Mouse (Mus musculus) heart, postnatal 36 days (tissue): ENCODE results near the gene Ccdc70. TPM values are rescaled to one million over a fixed set of nuclear protein-coding genes. Genes with fewer than 3 reads are reported as not detected.
"Not testable (repeated sequence)": the region's sequence is repeated elsewhere in the genome, so short reads cannot be mapped to it uniquely, and the experiment has no call there.

Experiments
- DNase-seq, 2 experiments: peaks; one replicate each; pipeline ENCODE4 v3.0.0; 2021 to 2022
- intact Hi-C: fragments of 180-260 bp; cut with DNase I; formaldehyde crosslinking; loops from one replicate; pipeline ENCODE4 v1.15.1; 2025
- total RNA-seq, 2 experiments: library from RNA; stranded (reverse); gene quantifications; 2 replicates each; pipeline ENCODE4 v1.2.3; 2021

Ccdc70 gene
- total RNA-seq: not detected

DNA sequence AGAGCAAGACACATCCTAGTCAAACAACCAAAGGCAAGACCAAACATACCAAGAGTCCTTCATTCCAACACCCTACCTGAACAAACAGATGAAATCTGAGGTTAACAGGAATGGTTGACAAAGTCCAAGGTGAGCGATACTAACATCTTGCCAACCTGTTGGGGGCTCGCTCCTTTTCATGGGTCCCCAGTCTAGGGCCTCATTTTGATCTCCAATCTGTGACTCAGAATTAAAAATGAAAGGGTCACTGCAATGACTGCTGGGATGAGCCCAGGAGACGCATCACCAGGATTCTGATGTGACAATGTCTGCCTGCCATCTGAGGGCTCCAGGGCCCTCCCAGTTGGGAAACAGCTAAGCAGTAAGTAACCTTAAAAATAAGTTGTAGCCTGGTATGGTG, at the start of gene Ccdc70:
Gene Ccdc70 (plus strand): TSS at position 301 of the 400 bp plus-strand sequence.
- intact Hi-C loops: no loop called here
- DNase-seq: no peak

DNA sequence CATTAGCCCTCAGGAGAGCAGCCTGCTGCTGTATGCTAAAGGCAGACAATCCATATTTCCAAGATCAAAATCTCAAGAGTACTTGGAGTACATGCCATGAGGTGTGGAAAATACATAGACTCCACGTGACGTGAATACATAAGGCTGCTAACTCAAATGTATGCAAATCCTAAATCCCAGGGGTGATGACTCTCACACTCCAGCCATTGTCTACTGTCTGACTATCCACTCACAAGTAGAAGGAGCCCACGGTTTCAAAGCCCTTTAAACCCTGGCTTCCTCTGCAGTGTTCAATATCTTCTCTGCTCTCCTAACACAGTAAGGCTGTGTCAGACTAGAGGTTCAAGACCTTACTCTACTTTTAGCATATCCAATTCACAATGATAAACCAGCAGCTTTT, 38.8 kb upstream of the Ccdc70 start:
- DNase-seq, intact Hi-C loops: not testable (repeated sequence)

DNA sequence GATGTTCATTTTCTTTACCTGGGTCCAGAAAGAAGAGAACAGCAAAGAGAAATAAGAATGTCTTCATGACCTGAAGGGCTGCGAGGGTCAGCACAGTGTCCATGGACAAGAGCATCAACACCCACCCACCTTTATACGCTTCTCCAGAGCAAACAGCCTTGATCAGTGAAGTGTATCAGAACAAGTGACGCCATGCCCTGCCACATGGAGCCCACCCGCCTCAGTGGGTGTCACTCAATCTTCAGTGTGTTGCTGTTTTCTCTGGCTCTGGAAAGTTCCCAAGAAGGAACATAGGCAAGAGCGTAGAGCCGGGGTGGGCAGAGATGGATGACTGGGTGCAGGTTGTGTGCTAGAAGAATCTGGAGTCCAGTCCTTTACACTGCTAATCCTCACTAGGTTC, 37.0 kb upstream of the Ccdc70 start, which contains the start of gene Defb15:
Gene Defb15 (minus strand): TSS at position 101 of the 400 bp plus-strand sequence.
- DNase-seq: no peak
- intact Hi-C loops: no loop called here

DNA sequence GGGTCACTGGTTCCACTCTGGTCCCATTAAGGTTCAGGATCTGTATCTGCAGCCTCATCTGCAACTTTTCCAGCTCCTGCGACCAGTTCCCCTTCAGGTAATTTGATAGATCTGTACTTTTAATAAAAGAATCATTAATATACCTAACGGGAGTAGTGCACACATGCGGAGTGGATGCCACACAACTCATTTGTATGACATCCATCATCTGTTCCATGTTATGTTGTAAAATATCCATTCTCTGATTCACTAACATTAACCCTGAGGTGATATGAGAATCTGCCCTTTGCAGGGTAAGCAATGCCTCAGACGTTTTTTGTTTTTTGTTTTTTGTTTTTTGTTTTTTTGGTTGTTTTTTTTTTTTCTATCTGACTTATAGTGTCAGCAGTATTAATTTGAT, 31.5 kb upstream of the Ccdc70 start, which contains the start of gene Defb35:
Gene Defb35 (plus strand): TSS at position 301 of the 400 bp plus-strand sequence.
- intact Hi-C loops: not testable (repeated sequence)

DNA sequence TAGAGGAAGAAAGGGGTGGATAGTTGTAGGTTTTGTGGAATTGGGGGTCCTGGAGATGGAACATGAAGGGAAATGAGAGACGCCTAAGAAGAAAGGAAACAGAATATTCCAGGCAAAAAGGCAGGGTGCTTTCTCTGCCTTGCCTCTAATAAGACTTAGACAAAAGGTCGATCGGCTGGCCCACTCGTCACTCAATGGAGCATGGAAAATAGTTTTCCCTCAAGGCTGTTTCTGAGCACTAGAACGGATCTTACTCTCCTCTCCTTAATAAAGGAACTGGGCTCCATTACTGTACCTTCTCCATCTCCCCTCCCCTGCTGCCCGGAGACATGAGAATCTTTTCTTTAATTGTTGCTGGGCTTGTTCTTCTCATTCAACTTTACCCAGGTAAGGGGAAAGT, 23.1 kb upstream of the Ccdc70 start, which contains the start of gene Defb13:
Gene Defb13 (plus strand): TSS at position 301 of the 400 bp plus-strand sequence.
- no peak for DNase-seq
- intact Hi-C loops: no loop called here

More for the DNA sequence above, 31.5 kb upstream of the Ccdc70 start, which contains the start of gene Defb35:
- DNase-seq: not testable (repeated sequence)

DNA sequence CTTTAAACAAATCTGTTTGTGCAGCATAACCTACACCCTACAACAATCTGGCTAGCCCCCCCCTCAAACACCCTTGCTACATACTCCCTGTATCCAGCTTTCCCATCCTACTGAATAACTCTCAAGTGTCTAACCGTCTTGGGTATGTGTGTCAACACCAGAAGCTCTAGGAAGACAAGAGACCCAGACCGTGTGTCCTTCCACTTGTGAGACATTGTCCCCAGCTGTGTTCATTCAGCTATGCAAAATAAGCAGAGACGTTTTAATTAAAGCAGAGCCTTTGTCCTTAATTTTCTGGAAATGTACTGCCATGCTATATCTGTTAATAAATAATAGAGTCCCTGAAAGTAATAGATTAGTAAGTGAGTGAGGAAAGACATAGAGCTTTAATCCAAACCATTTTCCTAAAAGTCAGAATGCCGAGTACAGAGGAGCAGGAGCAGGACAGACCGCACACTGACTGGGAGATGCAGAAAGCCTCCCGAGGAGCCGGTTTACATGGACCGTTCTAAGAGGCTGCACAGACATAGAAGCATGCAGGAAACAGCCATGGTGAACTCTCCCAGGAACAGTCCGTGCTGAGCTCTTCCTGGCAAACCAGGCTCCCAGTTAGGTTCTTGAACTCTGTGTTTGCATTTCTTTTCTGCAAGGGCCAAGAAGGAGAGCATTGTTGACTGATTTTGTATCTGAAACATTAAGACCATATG, 22.1 kb upstream of the Ccdc70 start:
- intact Hi-C loops: no loop called here
- no peak for DNase-seq

DNA sequence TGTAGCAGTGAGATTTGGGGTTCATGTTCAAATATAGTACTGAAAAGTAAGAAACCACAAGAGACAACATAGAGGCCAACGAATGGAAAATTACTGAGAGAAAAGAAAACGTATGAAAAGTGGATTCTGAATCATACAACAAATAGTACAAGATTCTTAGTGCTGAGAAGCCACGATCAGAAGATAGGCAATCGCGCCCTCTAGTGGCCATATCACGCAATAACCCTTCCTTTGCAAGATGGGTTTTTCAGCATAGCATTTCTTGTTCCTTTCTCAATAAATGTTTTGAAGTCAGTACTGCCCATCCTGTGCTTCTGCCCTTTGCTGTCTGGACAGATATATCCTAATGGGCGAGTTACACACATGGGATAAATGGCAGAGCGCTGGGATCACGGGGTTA, 14.3 kb upstream of the Ccdc70 start:
- intact Hi-C loops: no loop called here
- peak in 1 of 2 experiments; percentile 13 for DNase-seq

DNA sequence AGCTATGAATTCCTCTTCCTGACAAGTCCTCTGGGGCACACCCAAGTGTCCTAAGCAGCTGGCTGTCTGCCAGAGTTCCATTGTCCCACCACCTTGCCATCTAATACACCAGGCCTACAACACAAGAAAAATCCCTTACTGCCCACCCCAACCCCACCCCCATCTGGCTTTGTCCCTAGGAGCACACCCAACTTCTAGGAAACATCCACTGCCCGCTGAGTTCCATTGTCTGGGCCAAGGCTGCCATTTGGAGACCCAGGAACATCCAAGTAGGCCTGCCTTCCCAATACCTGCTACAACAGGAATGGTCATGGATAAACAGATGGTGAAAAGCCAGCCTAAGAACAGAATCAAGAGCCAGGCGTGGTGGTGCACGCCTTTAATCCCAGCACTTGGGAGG, 13.2 kb upstream of the Ccdc70 start:
- intact Hi-C loops: no loop called here
- no peak for DNase-seq

DNA sequence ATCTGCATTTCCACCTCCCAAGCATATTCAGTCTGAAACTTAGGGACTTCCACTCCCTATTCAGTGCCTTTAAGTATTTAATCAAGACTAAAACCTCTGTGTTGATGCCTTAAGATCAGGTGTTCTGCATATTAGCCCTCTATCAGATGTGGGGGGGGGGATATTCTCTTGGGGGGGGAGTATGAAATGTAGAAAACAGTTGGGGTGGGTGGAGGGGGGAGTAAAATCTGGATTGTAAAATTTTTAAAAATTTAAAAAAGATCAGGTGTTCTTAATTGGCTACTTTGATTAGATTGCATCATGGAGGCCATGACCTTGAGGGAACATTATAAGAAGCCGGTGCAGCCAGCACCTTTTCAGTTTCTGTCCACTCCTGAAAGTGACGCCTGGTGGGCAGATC, 11.2 kb upstream of the Ccdc70 start, which contains the start of gene Fam90a1a:
Gene Fam90a1a (plus strand): TSS at position 301 of the 400 bp plus-strand sequence.
- intact Hi-C loops: no loop called here
- DNase-seq: no peak

DNA sequence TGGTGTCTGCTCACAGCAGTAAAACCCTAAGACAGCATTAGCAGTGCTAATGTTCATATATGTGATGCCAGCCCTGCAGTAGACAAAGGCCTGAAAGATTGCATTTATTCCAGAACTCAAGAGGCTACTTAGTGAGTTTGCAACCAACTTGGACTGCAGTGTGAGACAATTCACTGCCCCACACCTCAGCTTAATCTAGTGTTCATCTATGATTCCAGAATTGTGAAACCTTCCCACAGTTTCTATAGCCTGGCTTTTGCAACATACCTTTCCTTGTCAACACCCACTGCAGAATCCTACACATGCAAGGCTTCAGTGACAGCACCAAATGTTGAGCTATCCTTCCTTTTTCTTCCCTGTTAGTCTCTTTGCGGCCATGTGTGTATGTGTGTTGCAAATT, 2.9 kb upstream of the Ccdc70 start:
- no peak for DNase-seq
- intact Hi-C loops: no loop called here

DNA sequence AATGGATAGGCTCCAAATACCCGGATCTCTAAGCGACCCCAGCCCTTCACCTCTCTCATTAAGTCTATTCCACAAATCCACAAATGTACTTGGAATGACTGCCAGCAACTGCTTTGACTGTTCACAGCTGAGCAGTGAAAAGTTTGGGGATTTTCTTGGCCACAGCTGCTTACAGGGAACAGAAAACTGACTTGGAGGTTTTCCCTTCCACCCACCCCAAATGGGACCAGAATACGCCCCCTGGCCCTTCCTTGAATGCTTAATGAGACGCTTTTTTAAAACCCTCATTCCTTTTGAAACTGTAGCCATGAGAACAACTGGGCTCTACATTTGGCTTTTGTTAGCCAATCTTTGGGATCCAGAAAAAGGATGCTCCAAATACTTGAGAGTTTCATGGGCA, 8.6 kb downstream of the Ccdc70 start:
- intact Hi-C loops: no loop called here
- DNase-seq: no peak

DNA sequence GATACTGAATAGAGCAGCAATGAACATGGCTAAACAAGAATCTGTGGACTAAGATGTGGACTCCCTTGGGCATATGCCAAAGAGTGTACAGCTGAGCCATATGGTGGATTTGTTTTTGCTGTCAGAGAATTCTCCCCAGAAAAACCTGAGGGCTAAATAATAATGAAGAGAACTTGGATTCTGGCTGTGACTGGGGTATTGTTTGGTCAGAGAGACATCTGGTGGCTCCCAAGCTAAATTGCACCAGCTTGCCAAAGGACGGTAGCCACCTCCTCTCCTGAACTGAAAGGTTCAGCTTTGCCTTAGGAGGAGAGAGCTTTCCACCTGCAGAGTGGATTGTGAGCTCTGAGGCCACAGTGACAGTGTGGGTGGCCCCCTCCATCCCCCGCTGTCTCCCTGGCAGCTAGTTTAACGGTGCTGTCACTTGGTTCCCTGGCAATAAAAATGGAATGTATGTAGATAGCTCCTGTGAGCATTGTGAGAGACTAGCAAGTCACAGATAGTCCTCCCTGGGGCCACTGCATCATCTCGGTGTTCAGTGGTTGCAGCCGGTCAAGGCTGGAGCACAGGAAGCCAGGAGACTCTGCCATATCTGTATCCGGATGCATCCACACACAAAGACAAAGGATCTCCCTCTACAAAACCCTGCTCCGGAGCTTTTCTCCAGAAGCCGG, 12.2 kb downstream of the Ccdc70 start:
- intact Hi-C loops: no loop called here
- DNase-seq: no peak

DNA sequence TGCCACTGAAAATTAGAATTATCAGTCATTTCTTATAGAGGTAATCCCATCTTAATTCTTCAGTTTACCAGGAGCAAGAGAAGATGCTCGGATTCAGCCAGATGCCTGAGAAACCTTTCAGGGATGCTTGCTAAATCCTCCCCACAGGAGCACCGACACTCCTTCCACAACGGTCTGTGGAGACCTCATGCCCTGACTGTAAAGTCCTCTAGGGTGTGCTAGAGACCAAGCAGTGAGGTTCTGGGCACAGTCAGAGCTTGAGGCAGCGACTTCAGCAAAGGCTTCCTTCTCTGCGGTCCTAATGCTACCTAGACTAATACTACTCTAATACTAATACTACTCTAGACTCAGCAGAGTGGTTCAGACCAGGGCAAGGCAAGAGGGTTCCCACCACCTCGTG, 22.6 kb downstream of the Ccdc70 start:
- DNase-seq: peak; percentile 17 to 23
- intact Hi-C loops: loop anchor here (5.0 to 10.0 kb wide), 4 partner anchors 55 to 385 kb away; partner anchors contain the start of gene Nek3

DNA sequence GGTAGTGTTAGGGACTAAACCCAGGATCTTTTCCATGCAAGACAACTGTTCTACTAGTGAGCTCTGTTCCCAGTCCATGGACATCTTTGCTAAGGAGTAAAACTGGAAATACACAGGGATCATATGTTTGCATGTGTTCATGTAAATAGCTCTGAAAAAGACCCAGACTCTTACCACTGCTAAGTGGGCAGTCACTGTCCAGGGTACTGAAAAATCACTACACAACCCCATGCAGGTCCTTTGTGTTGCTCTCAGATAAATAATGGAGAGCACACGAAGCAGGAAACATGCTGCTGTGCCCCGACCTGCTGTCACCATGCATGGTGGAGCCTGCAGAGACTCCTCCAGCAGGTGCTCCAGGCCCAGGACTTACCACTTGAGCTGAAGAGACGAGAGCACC, 25.6 kb downstream of the Ccdc70 start:
- no peak for DNase-seq
- intact Hi-C loops: loop anchor here (10.0 kb wide), 1 partner anchor 100 kb away; no protein-coding TSS in a partner anchor

DNA sequence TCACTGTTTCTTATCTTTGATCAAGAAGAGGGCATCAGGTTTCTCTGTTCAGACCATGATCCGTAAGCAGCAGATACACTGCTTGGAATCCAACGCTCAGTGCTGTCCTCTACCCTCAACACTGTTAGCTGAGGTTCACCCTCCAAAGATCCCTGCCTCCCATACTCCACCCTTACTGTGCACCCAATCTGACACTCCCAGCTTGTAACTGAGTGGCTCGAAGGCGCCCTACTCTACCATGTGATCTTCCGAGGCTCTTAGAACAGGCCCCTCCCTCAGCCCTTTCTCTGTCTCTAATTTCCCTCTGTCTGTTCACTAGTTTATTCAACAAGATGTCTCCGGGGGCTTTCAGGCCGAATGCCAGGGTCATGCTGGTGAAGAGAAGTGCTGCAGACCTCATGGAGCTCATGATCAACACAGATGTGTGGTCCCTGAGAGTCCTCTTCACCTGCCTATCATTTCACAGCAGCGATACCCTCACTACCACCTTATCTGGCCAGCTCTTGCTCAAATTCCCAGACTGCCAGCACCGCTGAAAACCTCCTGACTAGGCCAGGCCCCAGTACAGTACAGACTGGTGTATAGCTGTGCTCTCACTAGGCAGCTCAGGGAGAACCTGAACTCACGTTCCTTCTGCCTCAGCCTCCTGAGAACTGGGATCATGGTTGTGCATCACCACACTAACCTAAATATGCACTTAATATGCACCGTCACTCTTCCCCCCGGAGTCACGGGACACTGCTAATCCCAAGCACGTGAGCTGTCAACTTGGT, 35.4 kb downstream of the Ccdc70 start:
- intact Hi-C loops: no loop called here

DNA sequence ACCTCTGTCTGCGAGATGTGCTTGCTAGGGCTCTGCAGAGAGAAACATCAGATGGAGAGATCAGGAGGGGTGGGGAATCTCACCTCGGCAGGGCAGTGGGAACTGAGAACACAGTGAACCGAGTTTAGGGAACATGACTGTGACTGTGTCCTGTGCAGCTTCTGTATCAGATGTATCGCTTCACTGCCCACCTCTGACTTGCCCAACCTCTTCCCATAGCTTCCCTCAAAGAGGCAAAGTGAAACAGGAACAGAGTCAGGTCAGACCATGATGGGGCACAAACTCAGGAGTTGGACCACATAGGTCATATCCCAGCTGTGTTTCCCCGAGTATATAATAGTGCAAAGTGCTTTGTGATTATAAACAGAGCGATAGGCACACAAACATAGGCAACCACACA, 36.8 kb downstream of the Ccdc70 start:
- intact Hi-C loops: no loop called here

More for the DNA sequence above, 35.4 kb downstream of the Ccdc70 start:
- DNase-seq: no peak

DNA sequence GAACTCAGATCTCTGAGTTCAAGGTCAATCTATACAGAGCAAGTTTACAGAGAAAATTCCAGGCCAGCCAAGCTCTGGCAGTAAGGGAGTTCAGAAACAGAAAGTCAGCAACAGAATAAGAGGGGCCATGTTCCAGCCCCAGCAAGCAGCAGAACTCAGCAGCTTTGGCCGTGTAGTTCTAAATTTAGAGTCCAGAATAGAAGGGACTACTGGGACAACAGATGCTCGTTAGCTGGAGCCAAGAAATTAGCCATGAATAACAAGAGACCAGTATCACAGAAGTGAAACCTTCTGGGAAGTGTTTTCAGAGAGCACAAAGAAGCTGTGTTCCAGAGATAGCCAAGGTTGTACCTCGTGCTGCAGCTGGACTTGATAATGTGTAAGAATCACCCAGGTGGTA, 39.8 kb downstream of the Ccdc70 start:
- intact Hi-C loops: no loop called here
- no peak for DNase-seq

More for the DNA sequence above, 36.8 kb downstream of the Ccdc70 start:
- no peak for DNase-seq

DNA sequence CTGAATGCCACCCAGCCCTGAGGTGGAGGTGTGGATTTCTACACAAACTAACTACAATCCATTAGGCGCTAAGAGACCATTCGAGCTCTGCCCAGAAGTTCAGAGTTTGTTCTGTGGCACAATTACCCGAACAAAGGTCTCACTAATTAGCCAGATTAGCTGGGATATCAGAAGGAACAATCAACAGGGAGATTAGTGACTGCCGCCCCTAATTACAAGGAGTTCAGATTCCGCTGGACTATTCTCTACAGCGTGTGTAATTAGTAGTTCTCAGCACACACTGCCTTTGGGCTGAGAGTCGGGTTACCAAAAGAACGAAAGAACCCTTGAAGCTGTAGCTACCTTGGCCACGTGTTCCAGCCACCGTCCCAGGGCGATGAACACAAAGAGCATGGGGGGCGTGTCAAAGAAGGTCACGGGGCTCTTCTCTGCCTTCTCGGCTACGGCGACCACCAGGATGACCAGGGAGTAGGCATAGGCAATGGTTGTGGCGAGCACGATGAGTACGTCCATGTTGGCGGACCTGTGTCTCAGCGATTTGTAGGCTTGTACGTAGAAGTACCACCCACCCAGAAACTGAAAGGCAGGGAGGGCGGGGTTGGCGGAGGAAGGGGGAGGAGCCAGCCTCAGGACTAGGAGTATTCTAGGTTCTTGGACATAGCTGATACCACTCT, 43.6 kb downstream of the Ccdc70 start:
- DNase-seq: no peak
- intact Hi-C loops: no loop called here

DNA sequence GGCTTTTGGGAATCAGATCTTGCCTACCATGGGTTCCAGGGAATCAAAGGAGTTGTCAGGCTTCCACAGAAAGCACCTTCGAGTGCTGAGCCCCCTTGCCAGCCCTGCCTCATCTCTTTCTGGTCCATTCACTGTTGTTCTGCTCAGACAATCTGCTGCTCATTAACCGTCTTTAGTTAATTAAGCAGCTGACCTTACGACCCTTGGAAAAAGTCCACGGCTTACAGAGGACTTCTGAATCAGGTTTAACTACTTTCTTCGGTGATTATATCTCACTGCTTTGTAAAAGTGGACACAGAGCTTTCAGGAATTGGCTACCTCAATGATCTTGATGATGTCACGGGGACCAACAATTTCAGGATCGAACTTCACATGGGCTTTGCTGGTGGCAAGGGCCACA, 48.2 kb downstream of the Ccdc70 start:
- intact Hi-C loops: no loop called here
- DNase-seq: no peak

DNA sequence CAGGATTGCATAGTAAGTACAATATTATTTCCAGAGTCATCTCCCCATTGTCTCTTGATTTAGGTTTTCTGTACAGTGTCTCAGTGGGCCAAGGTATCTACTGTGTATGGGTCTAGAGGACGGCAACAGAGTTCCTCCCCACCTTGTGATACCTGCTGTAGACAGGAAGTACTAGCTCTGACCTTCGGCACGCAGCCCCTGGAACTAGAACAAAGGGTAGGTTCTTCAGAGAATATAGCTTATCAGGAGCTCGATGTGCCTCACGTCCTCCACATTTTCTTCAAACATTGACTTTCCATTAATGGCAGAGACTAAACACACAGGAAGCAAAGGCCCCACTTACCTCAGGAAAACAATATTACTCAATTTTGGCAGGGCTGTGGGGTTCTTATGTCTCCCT, 49.9 kb downstream of the Ccdc70 start:
- intact Hi-C loops: no loop called here
- no peak for DNase-seq
